In genomic region chr8:113848653-113849135, GRCm38 (mm10) we compare ENCODE assay signal across 8 mouse cellular contexts. TPM values are rescaled to one million over a fixed set of nuclear protein-coding genes. Genes with fewer than 3 reads are reported as not detected.
A peak's percentile ranks its signal among the peaks of the same experiment; 100 is the strongest.
DNase-seq lines count a peak whose midpoint lies in the region; ATAC-seq lines count a peak whose summit lies in the region.

TSS of gene Adamts18 (minus strand) at chr8:113848738.

- peak within 1 kb of the TSS; percentile 100 for H3K4me2 ChIP-seq in forebrain, embryonic 12.5 days
- H3K4me2 ChIP-seq in neural tube, embryonic 13.5 days, result peak within 1 kb of the TSS; percentile 99

- H3K9ac ChIP-seq in forebrain, embryonic 12.5 days, result peak within 1 kb of the TSS; percentile 69
- H3K9ac ChIP-seq in neural tube, embryonic 13.5 days, result peak within 1 kb of the TSS; percentile 82

- peak; percentile 17 to 18 for DNase-seq in layer of hippocampus, adult 18-20 months (ENCODE audit: low spot score in 2 of 2)
- DNase-seq in layer of hippocampus, adult 9-11 months, result no peak
- DNase-seq in cerebellum, adult 18-20 months, result peak; percentile 74 to 78
- DNase-seq in left cerebral cortex, adult 8-10 months (ENCODE audit: low spot score in 2 of 2), result peak; percentile 22 to 27
- DNase-seq in thymus, postnatal 14 days, result no peak
- DNase-seq in spleen, adult 12 weeks (ENCODE audit: low spot score), result no peak

- peak within 1 kb of the TSS; percentile 63 for H3K27ac ChIP-seq in forebrain, embryonic 12.5 days
- H3K27ac ChIP-seq in neural tube, embryonic 13.5 days (replicated peaks), result peak within 1 kb of the TSS; percentile 75

- H3K27me3 ChIP-seq in forebrain, embryonic 12.5 days, result peaks cover 48% of the 10 kb centered on the region
- H3K27me3 ChIP-seq in neural tube, embryonic 13.5 days, result peaks cover 42% of the 10 kb centered on the region

- H3K4me3 ChIP-seq in forebrain, embryonic 12.5 days (replicated peaks), result peak within 1 kb of the TSS; percentile 69
- H3K4me3 ChIP-seq in neural tube, embryonic 13.5 days, result peak within 1 kb of the TSS; percentile 58

- under 1% methylated on average over 32 of the region's 32 CpGs for WGBS in forebrain, embryonic 12.5 days
- WGBS in neural tube, embryonic 13.5 days, result under 1% methylated on average over 32 of the region's 32 CpGs

- no peaks in the 10 kb centered on the region for H3K36me3 ChIP-seq in forebrain, embryonic 12.5 days (replicated peaks)
- no peaks in the 10 kb centered on the region for H3K36me3 ChIP-seq in neural tube, embryonic 13.5 days

- peak; percentile 80 for ATAC-seq in forebrain, embryonic 12.5 days (ENCODE audit: low FRiP score)
- ATAC-seq in neural tube, embryonic 13.5 days (ENCODE audit: low read depth), result peak; percentile 86

- peaks cover 32% of the 10 kb centered on the region for H3K4me1 ChIP-seq in forebrain, embryonic 12.5 days
- H3K4me1 ChIP-seq in neural tube, embryonic 13.5 days (replicated peaks), result peaks cover 31% of the 10 kb centered on the region

- no peaks in the 10 kb centered on the region for H3K9me3 ChIP-seq in forebrain, embryonic 12.5 days
- peaks cover 5% of the 10 kb centered on the region; the same call in 1 of the 2 replicates for H3K9me3 ChIP-seq in neural tube, embryonic 13.5 days

RNA-seq across cellular contexts. Expression of gene Adamts18, which starts in this region (rescaled TPM):
- under 1 TPM; 0.43 to 0.82 TPM for total RNA-seq in layer of hippocampus, adult 18-20 months (2021)
- 3.8 and 5.6 TPM in 2 replicates for polyA plus RNA-seq in forebrain, embryonic 12.5 days (2016; fragmentation: Nextera tagmentation; extraction: Ambion mirVana)
- 1 to 10 TPM; 2.0 to 2.5 (median 2.3) TPM for total RNA-seq in left cerebral cortex, adult 8-10 months (2022)
- polyA plus RNA-seq in neural tube, embryonic 13.5 days (2015; fragmentation: Nextera tagmentation; extraction: Ambion mirVana), result 1.3 and 2.2 TPM in 2 replicates

Comparison
In these comparisons a context has a peak if more than half of its experiments do, and no peak if none do; other contexts are left out.
1. Peak in DNase-seq in layer of hippocampus, adult 18-20 months; RNA of the gene not detected or under 1 TPM.
2. DNase-seq: peak in cerebellum, adult 18-20 months (2 of 2) and left cerebral cortex, adult 8-10 months (2 of 2); none in layer of hippocampus, adult 9-11 months (single experiment), thymus, postnatal 14 days (single experiment) and spleen, adult 12 weeks (single experiment).